In genomic region chr5:33999466-34000090, GRCm38 (mm10) we compare ENCODE assay signal across 11 mouse cellular contexts. TPM values are rescaled to one million over a fixed set of nuclear protein-coding genes. Genes with fewer than 3 reads are reported as not detected.
DNase-seq lines count a peak whose midpoint lies in the region; ATAC-seq lines count a peak whose summit lies in the region.
"Had no signal": no experiment of that assay in that cellular context is flagged by ENCODE, and none has a peak within 500 bp of the region (broad histone marks: within the 10 kb centered on the region; RNA-seq: fewer than 3 reads in every experiment).

No protein-coding gene starts in this region.

- peaks cover 13% of the 10 kb centered on the region; the same call in 1 of the 2 replicates for H3K36me3 ChIP-seq in midbrain, embryonic 15.5 days (replicated peaks)
- H3K36me3 ChIP-seq: embryonic facial prominence, embryonic 13.5 days had no signal

- no peak overlapping the region for H3K27ac ChIP-seq in midbrain, embryonic 15.5 days
- H3K27ac ChIP-seq: embryonic facial prominence, embryonic 13.5 days; gastrocnemius, adult 2 months had no signal

- no peaks in the 10 kb centered on the region for H3K27me3 ChIP-seq in midbrain, embryonic 15.5 days (replicated peaks)

- no peak for ATAC-seq in midbrain, embryonic 15.5 days (replicated peaks)

- peak; percentile 77 for DNase-seq in adrenal gland, postnatal 10 days
- DNase-seq in adrenal gland, adult 8-10 months = no peak
- DNase-seq in kidney, postnatal 25 days = peak; percentile 27 to 60
- DNase-seq in kidney, adult 11 months = no peak
- DNase-seq in fat pad, adult 2 months (ENCODE audit: extremely low read depth, low read depth, low spot score) = peak; percentile 66
- DNase-seq in thymus, postnatal 36 days = no peak
- no peak for DNase-seq in gastrocnemius, adult 18-20 months (ENCODE audit: low spot score)
- DNase-seq: gastrocnemius, adult 2 months; heart, postnatal 10 days had no signal

- H3K9ac ChIP-seq in midbrain, embryonic 15.5 days = no peak overlapping the region
- H3K9ac ChIP-seq: embryonic facial prominence, embryonic 13.5 days had no signal

- H3K4me2 ChIP-seq in midbrain, embryonic 15.5 days = peak overlapping the region; percentile 83; the same call in 1 of the 2 replicates
- H3K4me2 ChIP-seq: embryonic facial prominence, embryonic 13.5 days had no signal

- peaks cover 38% of the 10 kb centered on the region for H3K4me1 ChIP-seq in midbrain, embryonic 15.5 days

- H3K4me3 ChIP-seq in midbrain, embryonic 15.5 days = peak overlapping the region; percentile 99; the same call in 1 of the 2 replicates
- H3K4me3 ChIP-seq: embryonic facial prominence, embryonic 13.5 days; gastrocnemius, adult 2 months had no signal

- no peaks in the 10 kb centered on the region for H3K9me3 ChIP-seq in midbrain, embryonic 15.5 days
- H3K9me3 ChIP-seq: embryonic facial prominence, embryonic 13.5 days had no signal

- WGBS in midbrain, embryonic 15.5 days = 85% methylated on average over 6 of the region's 6 CpGs

RNA-seq across cellular contexts. Expression of gene Nat8l, which starts 3.8 kb away (rescaled TPM):
- total RNA-seq in adrenal gland, postnatal 10 days (2021) = 10 to 100 TPM; 19.6 to 30.1 TPM
- 10 to 100 TPM in 3 of 4 experiments, 1 to 10 TPM in 1; 3.0 to 14.4 (median 11.8) TPM for total RNA-seq in adrenal gland, adult 8-10 months (2022)
- polyA plus RNA-seq in midbrain, embryonic 15.5 days (2015; fragmentation: Nextera tagmentation; extraction: Ambion mirVana) = 5.8 and 6.0 TPM in 2 replicates
- under 1 TPM; 0.18 to 0.26 TPM for total RNA-seq in gastrocnemius, adult 18-20 months (2021)

RNA-seq across cellular contexts. Expression of gene Gm1673, which starts 16.3 kb away (rescaled TPM):
- total RNA-seq in adrenal gland, postnatal 10 days (2021) = 10 to 100 TPM; 18.2 to 23.6 TPM
- 10 to 100 TPM; 20.2 to 71.9 (median 43.4) TPM for total RNA-seq in adrenal gland, adult 8-10 months (2022)
- 583 and 656 TPM in 2 replicates for polyA plus RNA-seq in midbrain, embryonic 15.5 days (2015; fragmentation: Nextera tagmentation; extraction: Ambion mirVana)
- total RNA-seq in gastrocnemius, adult 18-20 months (2021) = not detected
- total RNA-seq: gastrocnemius, adult 2 months had no signal

Comparison
In these comparisons a context has a peak if more than half of its experiments do, and no peak if none do; other contexts are left out.
1. DNase-seq: peak in adrenal gland, postnatal 10 days (single experiment), kidney, postnatal 25 days (2 of 2) and fat pad, adult 2 months (single experiment); none in adrenal gland, adult 8-10 months (single experiment), kidney, adult 11 months (single experiment), thymus, postnatal 36 days (0 of 2) and gastrocnemius, adult 18-20 months (single experiment).
2. RNA of gene Gm1673, which starts 16.3 kb away (total RNA-seq): 20.2 to 71.9 TPM in adrenal gland, adult 8-10 months and 18.2 to 23.6 TPM in adrenal gland, postnatal 10 days; not detected in gastrocnemius, adult 18-20 months; every median in the first group is over 10 times any median in the second.